Mouse (Mus musculus) limb, embryonic 11.5 days (tissue): ENCODE results near the gene Snhg11. TPM values are rescaled to one million over a fixed set of nuclear protein-coding genes. Genes with fewer than 3 reads are reported as not detected.
A peak's percentile ranks its signal among the peaks of the same experiment; 100 is the strongest.

Experiments used
- ATAC-seq: fragments of 200-750 bp; cut with Nextera tagmentation; 2 replicates; pipeline ENCODE4 v1.8.0; 2017; ENCODE audit warnings: low read depth; ENCODE audit not compliant: insufficient number of reproducible peaks, low FRiP score, low TSS enrichment
- DNase-seq: peaks from one replicate; pipeline ENCODE4 v3.0.0-alpha.2; 2015; ENCODE audit warnings: low spot score
- H3K27ac ChIP-seq: fragments of 300-500 bp; sonication (generic); replicated peaks from 2 replicates; pipeline ENCODE4 v1.5.1; 2014; ENCODE audit warnings: low read depth, mild to moderate bottlenecking, low read length
- H3K27me3 ChIP-seq: fragments of 300-500 bp; sonication (generic); 2 replicates; pipeline ENCODE4 v1.6.1; 2014; ENCODE audit warnings: mild to moderate bottlenecking, low read length, mixed read lengths; ENCODE audit not compliant: control insufficient read depth, insufficient read depth
- H3K36me3 ChIP-seq: fragments of 300-500 bp; sonication (generic); 2 replicates; pipeline ENCODE4 v1.6.1; 2014; ENCODE audit warnings: mild to moderate bottlenecking, low read length, moderate library complexity, mixed read lengths; ENCODE audit not compliant: control insufficient read depth, insufficient read depth
- H3K4me1 ChIP-seq: fragments of 300-500 bp; sonication (generic); 2 replicates; pipeline ENCODE4 v1.6.1; 2014; ENCODE audit warnings: low read length, mixed read lengths; ENCODE audit not compliant: control insufficient read depth, insufficient read depth
- H3K4me2 ChIP-seq: fragments of 300-500 bp; sonication (generic); 2 replicates; pipeline ENCODE4 v1.6.1; 2014; ENCODE audit warnings: low read depth, mild to moderate bottlenecking, moderate library complexity; ENCODE audit not compliant: severe bottlenecking
- H3K4me3 ChIP-seq: fragments of 300-500 bp; sonication (generic); 2 replicates; pipeline ENCODE4 v1.5.1; 2014; ENCODE audit warnings: low read depth, low read length
- H3K9ac ChIP-seq: fragments of 300-500 bp; sonication (generic); 2 replicates; pipeline ENCODE4 v1.6.1; 2014; ENCODE audit warnings: mild to moderate bottlenecking, low read length
- H3K9me3 ChIP-seq: fragments of 300-500 bp; sonication (generic); 2 replicates; pipeline ENCODE4 v1.6.1; 2016; ENCODE audit warnings: low read length; ENCODE audit not compliant: control insufficient read depth
- WGBS: fragments of 180-500 bp; shearing (Covaris S2); extraction: QIAGEN DNeasy Blood & Tissue Kit; methylation state at CpG from one replicate; pipeline ENCODE4 v1.1.7; 2014; 5-methylcytosine and 5-hydroxymethylcytosine counted together
- polyA plus RNA-seq: library from polyadenylated mRNA; unstranded; fragments of >200 nt; fragmentation: Nextera tagmentation; extraction: Ambion mirVana; gene quantifications from 2 replicates; pipeline ENCODE4 v1.2.1, GENCODE M21; 2014

Snhg11 gene
- 4.0 and 4.7 TPM in 2 replicates for polyA plus RNA-seq

DNA sequence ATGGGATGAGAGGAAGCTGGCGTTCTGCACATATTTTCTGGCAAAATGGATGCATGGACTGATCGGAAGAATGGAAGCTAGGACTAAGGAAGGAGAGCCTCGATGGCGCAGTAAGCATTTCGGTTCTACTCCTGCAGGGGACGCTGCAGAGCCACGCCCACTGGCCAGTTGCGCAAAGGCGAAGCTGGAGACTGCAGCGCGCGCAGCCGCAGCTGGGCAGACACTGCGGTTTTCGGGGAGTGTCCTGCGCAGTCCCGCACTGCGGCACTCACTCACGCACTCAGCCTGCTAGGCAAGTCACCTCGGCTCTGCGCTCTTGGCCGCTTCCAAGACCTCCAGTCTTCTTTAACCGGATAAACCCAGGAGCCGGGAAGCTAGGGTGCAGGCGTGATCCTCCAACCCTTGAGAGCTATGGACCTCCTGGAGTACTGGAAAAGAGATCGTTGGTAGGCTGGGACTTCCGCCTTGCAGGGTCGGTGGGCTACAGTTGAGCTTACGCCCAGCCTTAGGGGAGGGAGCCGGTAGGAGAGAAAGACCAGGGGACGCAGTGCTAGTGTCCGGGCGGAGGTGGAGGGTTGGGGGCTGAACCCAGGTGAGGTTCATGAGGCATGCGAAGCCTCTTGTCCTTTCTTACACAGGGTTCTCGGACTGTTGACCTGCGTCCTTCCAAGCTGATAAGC lies at the start of gene Snhg11:
TSS of gene Snhg11 (plus strand) at position 196 of the 680 bp plus-strand sequence.
- Histone ChIP-seq H3K4me2 (peak within 1 kb of the TSS; percentile 65), H3K4me1 (no peaks in the 10 kb centered on the region), H3K36me3 (no peaks in the 10 kb centered on the region), H3K4me3 (peak within 1 kb of the TSS; percentile 29), H3K9me3 (no peaks in the 10 kb centered on the region), H3K27me3 (peaks cover 15% of the 10 kb centered on the region), H3K9ac (peak within 1 kb of the TSS; percentile 37; the same call in 1 of the 2 replicates), H3K27ac (no peak within 1 kb of the TSS)
- ATAC-seq (peak; percentile 57; the same call in 1 of the 2 replicates), DNase-seq (peak; percentile 77)
- WGBS: 2% methylated on average over 36 of the region's 36 CpGs

DNA sequence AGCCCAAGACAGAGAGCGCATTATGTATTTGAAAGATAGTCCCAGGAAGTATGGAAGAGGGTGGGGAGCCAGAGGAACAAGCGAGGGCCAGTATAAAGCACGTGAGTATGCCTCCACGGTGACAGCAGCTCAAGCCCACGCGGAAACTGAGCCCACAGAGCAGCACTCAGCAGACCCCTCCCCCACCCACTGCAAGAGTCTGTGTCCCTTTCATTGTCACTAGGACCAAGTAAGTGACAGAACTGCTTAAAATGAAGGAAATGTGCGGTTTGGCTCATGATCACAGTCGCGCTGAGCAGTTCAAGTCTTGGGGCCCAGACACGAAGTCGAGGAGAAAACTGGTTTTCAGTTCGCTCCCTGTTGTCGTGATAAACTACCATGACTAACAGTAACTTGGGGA lies 41.1 kb upstream of the Snhg11 start:
- Histone ChIP-seq H3K9me3 (no peaks in the 10 kb centered on the region), H3K27me3 (no peaks in the 10 kb centered on the region), H3K36me3 (no peaks in the 10 kb centered on the region), H3K4me2 (no peak overlapping the region), H3K9ac (no peak overlapping the region), H3K4me1 (no peaks in the 10 kb centered on the region; the same call in 1 of the 2 replicates), H3K27ac (no peak overlapping the region), H3K4me3 (no peak overlapping the region)
- DNase-seq (no peak), ATAC-seq (no peak)
- 90% methylated on average over 13 of the region's 13 CpGs for WGBS

DNA sequence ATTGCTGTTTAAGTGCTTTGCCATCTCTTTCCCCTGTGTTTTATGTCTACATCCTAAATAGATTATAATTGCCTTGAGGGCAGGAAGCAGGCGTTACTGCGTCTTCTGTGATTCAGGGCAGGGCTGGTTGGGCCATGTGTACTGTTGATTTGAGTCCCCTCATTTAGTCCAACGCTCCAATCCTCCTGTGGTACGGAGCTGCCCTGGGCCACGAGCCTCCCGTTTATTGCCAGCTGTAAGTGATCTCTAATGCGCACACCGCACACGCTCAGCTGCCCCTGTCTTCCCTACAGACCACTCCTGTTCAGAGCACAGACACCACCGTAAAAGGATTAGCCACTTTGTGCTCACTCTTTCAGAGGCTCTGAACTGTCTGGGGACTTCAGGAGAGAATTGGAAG lies 37.7 kb upstream of the Snhg11 start:
- H3K4me3 ChIP-seq: no peak overlapping the region
- WGBS: 29% methylated on average over 10 of the region's 10 CpGs
- DNase-seq: no peak
- H3K4me1 ChIP-seq: no peaks in the 10 kb centered on the region; the same call in 1 of the 2 replicates
- no peak overlapping the region for H3K9ac ChIP-seq
- H3K27me3 ChIP-seq: no peaks in the 10 kb centered on the region
- ATAC-seq: no peak
- H3K4me2 ChIP-seq: no peak overlapping the region
- H3K9me3 ChIP-seq: no peaks in the 10 kb centered on the region
- no peaks in the 10 kb centered on the region for H3K36me3 ChIP-seq
- H3K27ac ChIP-seq: no peak overlapping the region

DNA sequence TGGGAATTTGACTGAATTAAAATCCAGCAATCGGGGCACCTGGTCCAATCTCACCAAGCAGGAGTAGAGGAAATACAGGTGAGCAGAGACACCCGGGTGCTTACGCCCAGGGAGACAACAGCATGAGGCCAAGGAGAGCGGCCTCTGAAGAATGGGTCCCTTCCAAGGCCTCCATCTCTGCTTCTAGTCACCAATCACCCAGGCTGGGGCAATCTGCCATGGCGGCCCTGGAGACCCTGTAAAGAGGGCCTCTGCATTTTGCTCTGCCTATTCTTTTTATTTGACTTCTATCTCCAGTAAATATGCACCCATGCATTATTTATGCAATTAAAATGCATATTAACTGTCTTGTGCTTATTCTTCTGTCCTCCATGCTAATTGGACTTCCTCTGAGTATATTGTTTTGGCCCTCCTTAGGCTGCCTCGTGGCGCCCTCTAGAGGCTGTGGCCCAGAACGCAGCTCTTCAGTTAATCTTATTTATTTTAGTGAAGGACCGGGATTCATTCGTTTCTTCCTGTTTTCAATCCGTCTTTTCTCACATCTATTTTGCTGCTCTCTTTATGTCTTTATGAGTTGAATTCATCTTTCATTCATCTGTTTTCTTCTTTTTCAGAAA lies 35.4 kb upstream of the Snhg11 start:
- H3K9me3 ChIP-seq: no peaks in the 10 kb centered on the region
- ATAC-seq: no peak

DNA sequence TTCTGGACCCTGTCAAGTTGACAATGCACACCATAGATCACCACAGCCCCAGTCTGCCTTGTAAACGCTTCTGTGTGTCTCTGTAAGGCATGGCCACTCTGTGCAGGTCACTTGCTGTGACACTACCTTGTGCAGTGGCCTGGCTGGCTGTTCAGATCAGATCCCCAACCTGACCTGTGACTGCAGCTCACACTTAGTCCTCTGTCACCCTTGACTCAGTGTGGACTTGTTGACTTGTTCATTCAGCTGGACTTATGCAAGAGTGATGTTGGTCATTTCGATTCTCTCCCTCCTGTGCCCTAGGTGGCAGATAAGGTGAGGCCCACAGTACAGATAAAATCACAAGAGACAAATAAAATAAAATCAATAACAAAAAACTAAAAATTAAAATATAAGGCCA lies 34.1 kb upstream of the Snhg11 start:
- Histone ChIP-seq H3K36me3 (no peaks in the 10 kb centered on the region), H3K27ac (no peak overlapping the region), H3K9ac (no peak overlapping the region), H3K4me2 (no peak overlapping the region), H3K27me3 (no peaks in the 10 kb centered on the region), H3K4me1 (no peaks in the 10 kb centered on the region), H3K4me3 (no peak overlapping the region), H3K9me3 (no peaks in the 10 kb centered on the region)
- ATAC-seq (no peak), DNase-seq (no peak)
- WGBS: 66% methylated on average over 2 of the region's 2 CpGs

More for the DNA sequence above, 35.4 kb upstream of the Snhg11 start:
- no peaks in the 10 kb centered on the region; the same call in 1 of the 2 replicates for H3K4me1 ChIP-seq
- WGBS: 38% methylated on average over 11 of the region's 11 CpGs
- no peak overlapping the region for H3K4me2 ChIP-seq
- peak; percentile 79 for DNase-seq
- H3K4me3 ChIP-seq: no peak overlapping the region
- no peaks in the 10 kb centered on the region for H3K27me3 ChIP-seq
- H3K27ac ChIP-seq: no peak overlapping the region
- no peaks in the 10 kb centered on the region for H3K36me3 ChIP-seq
- no peak overlapping the region for H3K9ac ChIP-seq

DNA sequence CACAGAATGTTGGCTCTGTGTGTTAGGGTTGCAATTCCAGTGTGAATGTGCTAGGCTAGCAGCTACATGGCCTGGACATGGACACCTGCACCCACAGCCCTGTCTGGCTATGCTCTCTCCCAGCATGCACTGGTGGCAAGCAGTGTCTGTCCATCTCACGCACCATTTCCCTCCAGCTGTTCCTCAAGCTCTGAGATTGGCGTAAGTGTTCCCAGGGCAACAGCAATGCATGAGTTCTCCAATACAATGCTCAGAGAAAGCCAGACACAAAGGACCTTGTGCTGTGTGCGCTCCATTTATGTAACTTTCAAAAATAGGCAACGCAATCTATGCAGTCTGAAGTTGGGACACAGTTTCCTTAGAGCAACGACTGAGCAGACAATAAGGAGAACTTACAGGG lies 31.9 kb upstream of the Snhg11 start:
- no peaks in the 10 kb centered on the region for H3K9me3 ChIP-seq
- no peak for ATAC-seq
- no peaks in the 10 kb centered on the region for H3K4me1 ChIP-seq
- H3K4me2 ChIP-seq: no peak overlapping the region
- DNase-seq: no peak
- no peaks in the 10 kb centered on the region for H3K36me3 ChIP-seq
- H3K4me3 ChIP-seq: no peak overlapping the region
- H3K27me3 ChIP-seq: no peaks in the 10 kb centered on the region
- 85% methylated on average over 5 of the region's 5 CpGs for WGBS
- H3K27ac ChIP-seq: no peak overlapping the region
- no peak overlapping the region for H3K9ac ChIP-seq

DNA sequence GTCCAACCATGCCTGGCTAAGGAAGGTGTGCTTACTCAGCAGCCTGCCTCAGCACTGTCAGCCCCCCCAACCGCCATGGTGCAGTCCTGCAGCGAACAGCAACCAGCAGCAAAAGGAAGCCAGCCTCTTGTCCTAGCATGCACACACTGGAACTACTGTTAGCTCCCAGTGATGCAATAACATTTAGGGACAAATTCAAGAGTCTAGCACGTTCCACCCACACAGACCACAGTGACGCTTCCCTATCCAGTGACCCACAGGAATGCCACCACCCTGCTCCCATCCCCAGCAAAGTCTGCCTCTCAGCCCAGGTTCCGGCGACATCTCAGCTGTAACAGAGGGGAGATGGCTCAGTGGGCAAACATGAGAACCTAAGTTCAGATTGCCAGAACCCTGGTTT lies 29.0 kb upstream of the Snhg11 start:
- Histone ChIP-seq H3K27me3 (no peaks in the 10 kb centered on the region), H3K4me1 (no peaks in the 10 kb centered on the region), H3K4me3 (no peak overlapping the region), H3K4me2 (no peak overlapping the region), H3K9me3 (no peaks in the 10 kb centered on the region), H3K9ac (no peak overlapping the region), H3K36me3 (no peaks in the 10 kb centered on the region), H3K27ac (no peak overlapping the region)
- ATAC-seq (no peak), DNase-seq (no peak)
- WGBS: 78% methylated on average over 6 of the region's 6 CpGs

DNA sequence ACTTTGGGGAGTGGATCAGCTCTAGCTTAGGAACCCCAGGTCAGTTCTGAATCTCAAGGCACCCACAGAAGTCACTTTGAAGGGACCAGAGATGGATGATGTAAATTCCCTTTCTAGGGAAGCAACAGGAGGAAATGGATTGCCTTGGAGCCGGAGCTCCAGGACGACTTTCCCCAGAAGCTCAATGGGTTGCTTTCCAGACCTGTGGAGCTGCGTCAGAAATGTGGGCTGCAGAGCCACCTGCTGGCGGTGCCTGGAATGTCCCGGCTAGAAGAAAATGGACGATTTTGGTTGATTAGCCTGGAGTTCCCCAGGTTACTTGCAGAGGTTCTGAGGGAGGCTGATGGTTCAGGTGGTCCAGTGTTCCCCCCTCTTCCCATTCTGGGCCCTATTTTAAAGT lies 27.6 kb upstream of the Snhg11 start:
- no peaks in the 10 kb centered on the region for H3K36me3 ChIP-seq
- WGBS: 7% methylated on average over 6 of the region's 6 CpGs
- H3K4me1 ChIP-seq: no peaks in the 10 kb centered on the region
- H3K27me3 ChIP-seq: no peaks in the 10 kb centered on the region
- DNase-seq (peak; percentile 81), ATAC-seq (no peak)
- no peak overlapping the region for H3K27ac ChIP-seq
- no peaks in the 10 kb centered on the region for H3K9me3 ChIP-seq
- H3K4me2 ChIP-seq: no peak overlapping the region
- 0 out of 2 replicates have a peak overlapping the region, but pooled peaks have one; percentile 17 for H3K9ac ChIP-seq
- no peak overlapping the region for H3K4me3 ChIP-seq
